Mouse (Mus musculus) thymus, postnatal 0 days (tissue): ENCODE results near the gene Klf9. TPM values are rescaled to one million over a fixed set of nuclear protein-coding genes. Genes with fewer than 3 reads are reported as not detected.
A peak's percentile ranks its signal among the peaks of the same experiment; 100 is the strongest.
"Not testable (repeated sequence)": the region's sequence is repeated elsewhere in the genome, so short reads cannot be mapped to it uniquely, and the experiment has no call there.

Experiments used
- DNase-seq: peaks from one replicate; pipeline ENCODE4 v3.0.0-alpha.2; 2015; ENCODE audit warnings: low spot score
- polyA plus RNA-seq: library from polyadenylated mRNA; unstranded; fragments of >200 nt; fragmentation: Nextera tagmentation; extraction: Ambion mirVana; gene quantifications from 2 replicates; pipeline ENCODE4 v1.2.1, GENCODE M21; 2015

Klf9 gene
- polyA plus RNA-seq, 1 experiment from 2014 or later: 2.8 TPM

- peak; percentile 10 for DNase-seq
Observed at GRCm38 (mm10) chr19:23139756-23140470, 1.1 kb upstream of the Klf9 start.

- DNase-seq: peak; percentile 5
Observed at GRCm38 (mm10) chr19:23141391-23142281, 610 bp downstream of the Klf9 start.

GRCm38 (mm10) chr19:23142427-23143073 is 1.5 kb downstream of the Klf9 start:
- no peak for DNase-seq

DNA sequence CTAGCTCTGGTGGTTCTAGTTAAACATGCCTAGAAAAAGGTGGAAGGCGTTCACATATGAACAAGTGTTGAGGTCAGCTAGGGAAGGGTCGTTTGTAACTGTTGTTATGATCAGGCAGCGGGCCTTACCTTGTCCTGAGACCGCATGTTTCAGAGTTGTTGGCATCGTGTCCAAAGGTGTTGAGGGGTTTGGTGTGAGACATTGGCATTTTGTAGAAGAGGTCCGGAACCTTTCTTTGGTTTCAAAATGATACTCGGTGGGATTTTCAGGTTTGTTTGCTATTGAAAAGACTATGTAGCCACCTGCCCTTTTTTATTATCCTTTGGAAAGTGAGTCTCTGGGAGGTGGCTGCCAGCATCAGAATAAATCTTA is 2.0 kb downstream of the Klf9 start:
- no peak for DNase-seq

DNA sequence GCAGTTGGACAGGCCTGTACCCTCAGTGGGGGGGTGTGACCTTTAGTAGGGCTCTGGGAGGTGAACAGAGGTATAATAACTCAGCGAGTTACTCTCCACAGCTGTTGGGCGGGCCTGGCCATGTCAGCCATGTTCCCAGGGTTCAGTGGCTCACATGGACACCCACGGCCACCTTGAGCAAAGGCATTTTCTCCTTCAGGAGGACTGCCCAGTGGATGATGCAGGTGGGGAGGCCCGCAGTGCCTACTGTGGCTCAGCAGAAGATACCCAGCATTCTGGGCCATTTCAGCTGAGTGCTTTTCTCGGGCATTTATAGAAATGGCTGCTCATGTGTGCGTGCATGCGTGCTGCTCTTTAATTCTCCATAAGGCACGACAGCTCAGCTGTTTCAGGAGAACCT is 2.5 kb downstream of the Klf9 start:
- no peak for DNase-seq

- no peak for DNase-seq
Observed at GRCm38 (mm10) chr19:23144031-23144430, 3.0 kb downstream of the Klf9 start.

DNA sequence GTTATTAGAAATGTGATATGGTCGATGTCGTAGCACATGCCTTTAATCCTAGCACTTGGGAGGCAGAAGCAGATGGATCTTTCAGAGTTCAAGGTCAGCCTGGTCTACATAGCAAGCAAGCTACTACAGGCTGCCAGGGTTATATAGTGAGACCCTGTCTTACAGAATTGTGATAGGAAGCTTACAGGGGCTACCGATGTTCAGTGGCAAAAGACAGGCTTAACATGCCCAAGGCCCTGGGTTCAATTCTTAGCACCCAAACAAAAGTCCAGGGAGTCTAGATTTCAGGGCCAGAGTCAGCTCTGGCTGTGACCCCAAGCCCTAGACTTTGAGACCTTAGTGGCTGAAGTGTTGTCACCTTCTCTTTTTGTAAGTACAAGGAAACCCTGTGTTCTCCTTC is 4.1 kb downstream of the Klf9 start:
- no peak for DNase-seq

DNA sequence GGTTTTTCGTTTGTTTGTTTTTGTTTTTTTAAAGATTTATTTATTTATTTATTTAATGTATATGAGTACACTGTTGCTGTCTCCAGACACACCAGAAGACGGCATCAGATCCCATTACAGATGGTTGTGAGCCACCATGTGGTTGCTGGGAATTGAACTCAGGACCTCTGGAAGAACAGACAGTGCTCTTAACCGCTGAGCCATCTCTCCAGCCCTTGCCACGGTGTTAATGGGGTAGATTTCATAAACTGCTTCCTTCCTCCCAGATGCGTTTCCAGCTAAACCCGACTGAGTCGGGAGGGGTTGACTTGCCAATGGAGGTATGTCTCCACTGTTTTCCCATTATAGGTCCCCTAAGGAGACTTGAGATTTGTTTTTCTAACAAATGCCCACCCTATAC is 4.5 kb downstream of the Klf9 start:
- not testable (repeated sequence) for DNase-seq

DNA sequence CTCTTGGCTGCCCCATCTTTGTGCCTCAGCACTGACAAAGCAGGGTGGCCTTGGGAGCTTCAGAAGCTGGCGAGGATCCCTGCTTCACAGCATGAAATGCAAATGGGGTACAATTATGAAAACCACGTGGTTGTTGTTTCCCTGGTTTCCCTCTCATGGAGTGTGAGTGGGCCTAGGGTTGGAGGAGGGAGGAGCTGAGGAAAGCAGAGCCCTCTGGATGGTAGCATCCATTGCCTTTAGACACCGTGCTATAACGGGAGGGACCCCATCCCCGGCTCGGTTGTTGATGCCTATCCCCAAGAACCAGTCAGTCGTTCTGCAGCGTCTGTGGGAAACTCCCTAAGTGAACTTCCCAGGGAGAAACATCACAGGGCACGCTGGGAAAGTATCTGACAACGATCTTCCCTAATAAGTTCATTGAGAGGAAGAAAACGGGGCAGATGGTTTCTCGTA is 5.4 kb downstream of the Klf9 start:
- no peak for DNase-seq

DNA sequence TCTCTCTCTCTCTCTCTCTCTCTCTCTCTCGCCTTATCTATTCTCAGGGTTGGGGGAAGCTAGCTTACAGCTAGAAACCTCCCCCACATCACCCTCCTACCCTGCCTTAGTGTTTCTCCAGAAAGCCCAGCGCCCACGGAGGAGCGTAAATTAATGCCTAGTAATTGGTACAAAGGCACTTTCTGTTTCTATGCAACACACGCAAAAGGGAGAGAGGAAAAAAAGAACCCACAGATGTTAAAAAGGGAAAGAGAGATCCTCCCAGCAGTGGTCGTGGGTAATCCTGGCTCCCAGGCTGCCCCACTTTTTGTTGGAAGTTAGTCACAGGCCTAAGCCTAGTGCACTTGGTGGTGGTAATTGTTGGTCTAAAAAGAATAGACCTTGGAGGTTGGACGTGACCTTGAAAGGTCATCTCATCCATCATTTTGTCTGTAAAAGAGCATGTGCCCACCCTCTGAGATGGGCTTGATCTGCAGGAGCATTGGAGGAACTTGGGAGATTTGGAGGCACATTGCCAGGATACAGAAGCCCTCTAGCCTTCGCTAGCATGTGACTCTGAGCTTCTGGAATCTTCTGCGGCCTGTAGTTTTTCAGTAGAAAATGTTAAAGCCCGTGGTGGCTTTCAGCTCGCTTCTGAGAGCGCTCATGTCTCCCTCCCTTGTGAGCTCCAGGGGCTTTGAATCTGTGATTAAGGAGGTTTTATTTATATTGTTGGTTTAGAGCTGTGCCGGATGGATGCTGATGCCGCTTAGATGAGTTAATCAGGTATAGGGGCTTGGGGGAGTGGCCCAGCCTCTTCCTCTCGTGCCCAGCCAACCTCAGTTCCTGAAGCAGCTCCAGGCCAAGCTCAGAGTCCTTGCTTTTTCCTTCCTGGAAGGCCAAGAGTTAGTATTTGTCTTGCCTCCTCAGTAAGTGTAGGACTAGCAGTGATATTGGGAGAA is 6.3 kb downstream of the Klf9 start:
- no peak for DNase-seq

GRCm38 (mm10) chr19:23149465-23150410 is 8.7 kb downstream of the Klf9 start:
- no peak for DNase-seq

DNA sequence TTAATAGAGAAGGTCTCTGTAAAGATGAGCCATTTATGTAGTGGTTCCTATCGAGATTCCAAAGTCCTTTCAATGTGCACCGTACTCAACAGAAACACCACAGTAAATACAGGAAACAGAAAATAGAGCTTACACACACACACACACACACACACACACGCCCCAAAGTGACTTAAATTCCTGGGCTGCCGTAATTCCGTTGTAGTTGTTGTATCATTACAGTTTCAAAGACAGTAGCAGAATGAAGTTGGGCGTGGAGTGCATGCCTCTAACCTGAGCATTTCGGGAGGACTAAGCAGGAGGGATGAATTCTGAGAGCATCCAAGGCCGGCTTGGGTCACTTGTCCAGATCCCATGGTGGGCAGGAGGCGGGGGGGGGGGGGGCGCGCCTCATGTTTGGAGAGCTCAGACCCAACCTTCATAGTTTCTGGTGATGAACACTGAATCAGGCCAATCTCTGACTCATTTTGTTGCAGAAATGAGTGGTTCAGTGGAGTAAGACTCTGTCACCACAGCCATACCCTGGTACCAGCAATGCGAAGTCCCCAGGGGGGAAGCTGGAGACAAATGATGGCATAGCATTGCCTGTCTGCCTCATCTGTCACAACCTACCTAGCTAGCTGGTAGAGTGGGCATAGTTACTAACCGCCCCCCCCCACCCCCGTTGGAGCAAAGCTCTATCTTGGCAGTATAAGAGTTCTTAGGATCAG is 9.7 kb downstream of the Klf9 start:
- no peak for DNase-seq

- peak; percentile 60 for DNase-seq
Observed at GRCm38 (mm10) chr19:23151651-23152070, 10.6 kb downstream of the Klf9 start.

GRCm38 (mm10) chr19:23152201-23152640 is 11.2 kb downstream of the Klf9 start:
- DNase-seq: no peak

DNA sequence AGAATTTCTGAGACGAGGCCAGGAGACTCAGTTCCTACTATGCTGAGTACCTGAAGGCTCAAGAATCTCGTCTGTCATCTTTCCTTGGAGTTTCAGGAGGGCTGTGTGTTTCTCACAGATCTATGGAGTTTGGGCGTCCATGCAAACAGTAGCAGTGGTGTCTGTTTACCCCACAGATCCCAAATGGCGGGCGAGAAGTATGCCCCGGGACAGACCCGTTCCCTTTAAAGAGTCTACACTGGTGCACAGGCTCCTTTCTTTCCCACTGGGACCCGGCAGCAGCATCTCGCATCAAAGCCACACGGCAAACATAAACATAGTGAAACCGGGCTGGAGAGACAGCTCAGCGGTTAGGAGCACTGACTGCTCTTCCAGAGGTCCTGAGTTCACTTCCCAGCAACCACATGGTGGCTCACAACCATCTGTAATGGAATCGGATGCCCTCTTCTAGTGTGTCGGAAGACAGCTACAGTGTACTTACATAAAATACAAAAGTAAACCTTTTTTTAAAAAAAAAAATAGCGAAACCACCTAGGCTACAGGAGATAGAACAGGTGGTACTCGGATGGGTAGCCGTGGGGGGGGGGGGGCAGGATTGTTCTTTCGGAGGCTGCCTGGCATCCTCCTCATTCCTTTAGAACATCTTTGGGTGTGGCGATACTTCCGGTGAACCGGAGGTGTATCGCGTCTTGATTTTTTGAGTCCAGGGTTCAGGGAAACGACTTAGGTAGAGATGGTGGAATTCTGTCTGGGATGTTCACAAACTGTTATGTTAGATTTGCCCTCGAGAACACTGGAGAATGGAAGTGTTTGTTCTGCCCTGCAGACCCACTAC is 12.0 kb downstream of the Klf9 start:
- DNase-seq: no peak

GRCm38 (mm10) chr19:23153606-23154127 is 12.6 kb downstream of the Klf9 start:
- DNase-seq: no peak

- DNase-seq: no peak
Observed at GRCm38 (mm10) chr19:23159780-23160395, 18.9 kb downstream of the Klf9 start.
